Mouse (Mus musculus): Measurements from ENCODE around the gene Isg15.

Isg15 gene

GRCm38 (mm10) chr4:156200623-156201475 lies at the start of gene Isg15:
Isg15 (minus strand) TSS chr4:156200818.
- DNase-seq (ENCODE audit: low read depth, low spot score): no peak

- DNase-seq (ENCODE audit: low read depth, low spot score): no peak
These were observed 48.9 kb upstream of the Isg15 start for GRCm38 (mm10) chr4:156249567-156249966.

- peak; percentile 28 for DNase-seq (ENCODE audit: low read depth, low spot score)
These were observed 36.2 kb upstream of the Isg15 start for GRCm38 (mm10) chr4:156236651-156237447.

GRCm38 (mm10) chr4:156235808-156236533 lies 35.4 kb upstream of the Isg15 start, which contains the start of gene Noc2l:
Noc2l (plus strand) TSS chr4:156236010.
- peak; percentile 90 for DNase-seq (ENCODE audit: low read depth, low spot score)

- peak; percentile 45 for DNase-seq (ENCODE audit: low read depth, low spot score)
These were observed 34.7 kb upstream of the Isg15 start for GRCm38 (mm10) chr4:156235360-156235770.

GRCm38 (mm10) chr4:156234701-156235213 lies 34.1 kb upstream of the Isg15 start, which contains the start of gene Plekhn1:
Plekhn1 (minus strand) TSS chr4:156234857.
- DNase-seq (ENCODE audit: low read depth, low spot score): peak; percentile 48

GRCm38 (mm10) chr4:156234021-156234501 lies 33.4 kb upstream of the Isg15 start:
- no peak for DNase-seq (ENCODE audit: low read depth, low spot score)

GRCm38 (mm10) chr4:156228393-156229024 lies 27.9 kb upstream of the Isg15 start:
- DNase-seq (ENCODE audit: low read depth, low spot score): no peak

GRCm38 (mm10) chr4:156227752-156228392 lies 27.3 kb upstream of the Isg15 start:
- no peak for DNase-seq (ENCODE audit: low read depth, low spot score)

GRCm38 (mm10) chr4:156224276-156224675 lies 23.7 kb upstream of the Isg15 start:
- no peak for DNase-seq (ENCODE audit: low read depth, low spot score)

GRCm38 (mm10) chr4:156219936-156220335 lies 19.3 kb upstream of the Isg15 start:
- no peak for DNase-seq (ENCODE audit: low read depth, low spot score)

- DNase-seq (ENCODE audit: low read depth, low spot score): no peak
These were observed 17.2 kb upstream of the Isg15 start for GRCm38 (mm10) chr4:156217838-156218237.

GRCm38 (mm10) chr4:156217022-156217669 lies 16.5 kb upstream of the Isg15 start:
- DNase-seq (ENCODE audit: low read depth, low spot score): no peak

- DNase-seq (ENCODE audit: low read depth, low spot score): no peak
These were observed 15.6 kb upstream of the Isg15 start for GRCm38 (mm10) chr4:156216196-156216595.

- DNase-seq (ENCODE audit: low read depth, low spot score): no peak
These were observed 15.0 kb upstream of the Isg15 start, which contains the start of gene Perm1 for GRCm38 (mm10) chr4:156215649-156216048. Perm1 (plus strand) TSS chr4:156215868.

GRCm38 (mm10) chr4:156213134-156213533 lies 12.5 kb upstream of the Isg15 start:
- no peak for DNase-seq (ENCODE audit: low read depth, low spot score)

GRCm38 (mm10) chr4:156209963-156210635 lies 9.5 kb upstream of the Isg15 start:
- no peak for DNase-seq (ENCODE audit: low read depth, low spot score)

GRCm38 (mm10) chr4:156208872-156209271 lies 8.3 kb upstream of the Isg15 start:
- no peak for DNase-seq (ENCODE audit: low read depth, low spot score)

Data from forelimb bud, embryonic 11.5 days (tissue).